Mouse (Mus musculus) gastrocnemius, postnatal 10 days (tissue): Measurements from ENCODE around the gene Epha7. TPM values are rescaled to one million over a fixed set of nuclear protein-coding genes. Genes with fewer than 3 reads are reported as not detected.

ENCODE experiments used
- DNase-seq: peaks from one replicate; pipeline ENCODE4 v3.0.0; 2021; ENCODE audit warnings: mixed read lengths
- long read RNA-seq, 2 experiments: library from polyadenylated mRNA; stranded (forward); transcript quantifications; one replicate each; pipeline ENCODE4 v2.0.0; 2021
- total RNA-seq, 2 experiments: library from RNA; stranded (reverse); gene quantifications; 2 replicates each; pipeline ENCODE4 v1.2.3; 2021

Epha7 gene
- total RNA-seq, result 1 to 10 TPM; 2.4 to 3.5 TPM
- long read RNA-seq, experiment 1, partial matches to known transcripts, result 1 of 1 reads
- long read RNA-seq, experiment 1, other reads (novel, unspliced or antisense), result 0 of 1 reads
- long read RNA-seq, experiment 2, partial matches to known transcripts, result 1 of 4 reads
- long read RNA-seq, experiment 2, other reads (novel, unspliced or antisense), result 2 of 4 reads

GRCm38 (mm10) chr4:28812691-28813289 lies at the start of gene Epha7:
Gene Epha7, plus strand, starts transcription at chr4:28813131.
- DNase-seq, result peak; percentile 97

- no peak for DNase-seq
These were observed 29.0 kb upstream of the Epha7 start for GRCm38 (mm10) chr4:28783961-28784360.

GRCm38 (mm10) chr4:28808800-28809199 lies 4.1 kb upstream of the Epha7 start:
- no peak for DNase-seq

GRCm38 (mm10) chr4:28809703-28810102 lies 3.2 kb upstream of the Epha7 start:
- no peak for DNase-seq

GRCm38 (mm10) chr4:28813551-28814475 lies 882 bp downstream of the Epha7 start:
- peak; percentile 52 for DNase-seq

GRCm38 (mm10) chr4:28814476-28814815 lies 1.5 kb downstream of the Epha7 start:
- DNase-seq, result no peak

GRCm38 (mm10) chr4:28814816-28815620 lies 2.1 kb downstream of the Epha7 start:
- peak; percentile 55 for DNase-seq

- no peak for DNase-seq
These were observed 2.6 kb downstream of the Epha7 start for GRCm38 (mm10) chr4:28815621-28815920.

- DNase-seq, result no peak
These were observed 10.7 kb downstream of the Epha7 start for GRCm38 (mm10) chr4:28823616-28824015.

- peak; percentile 14 for DNase-seq
These were observed 11.7 kb downstream of the Epha7 start for GRCm38 (mm10) chr4:28824616-28825015.

GRCm38 (mm10) chr4:28837669-28838068 lies 24.7 kb downstream of the Epha7 start:
- DNase-seq, result no peak

GRCm38 (mm10) chr4:28846311-28846710 lies 33.4 kb downstream of the Epha7 start:
- no peak for DNase-seq

- DNase-seq, result no peak
These were observed 37.5 kb downstream of the Epha7 start for GRCm38 (mm10) chr4:28850388-28850787.

GRCm38 (mm10) chr4:28862845-28863666 lies 50.1 kb downstream of the Epha7 start:
- DNase-seq, result no peak

GRCm38 (mm10) chr4:28866411-28866810 lies 53.5 kb downstream of the Epha7 start:
- no peak for DNase-seq

GRCm38 (mm10) chr4:28871615-28872014 lies 58.7 kb downstream of the Epha7 start:
- no peak for DNase-seq

- no peak for DNase-seq
These were observed 68.5 kb downstream of the Epha7 start for GRCm38 (mm10) chr4:28881271-28882044.

GRCm38 (mm10) chr4:28889630-28890029 lies 76.7 kb downstream of the Epha7 start:
- no peak for DNase-seq

- DNase-seq, result no peak
These were observed 77.2 kb downstream of the Epha7 start for GRCm38 (mm10) chr4:28890102-28890501.

- no peak for DNase-seq
These were observed 82.5 kb downstream of the Epha7 start for GRCm38 (mm10) chr4:28895480-28895879.

GRCm38 (mm10) chr4:28899373-28899772 lies 86.4 kb downstream of the Epha7 start:
- DNase-seq, result no peak
